ENCODE assay signal across 10 mouse cellular contexts in genomic region chr10:43378732-43379644, GRCm38 (mm10).
DNase-seq lines count a peak whose midpoint lies in the region; ATAC-seq and TF ChIP-seq lines count a peak whose summit lies in the region.
"Had no signal": no experiment of that assay in that cellular context is flagged by ENCODE, and none has a peak within 500 bp of the region (broad histone marks: within the 10 kb centered on the region; RNA-seq: fewer than 3 reads in every experiment).

No protein-coding gene starts in this region.

- H3K27ac ChIP-seq in liver, embryonic 16.5 days (ENCODE audit: low read length) = no peak overlapping the region
- H3K27ac ChIP-seq in liver, postnatal 0 days (ENCODE audit: low read depth) = no peak overlapping the region; the same call in 1 of the 2 replicates
- H3K27ac ChIP-seq in small intestine, adult 2 months (ENCODE audit: insufficient read depth, low read depth, low read length) = peak overlapping the region; percentile 68
- H3K27ac ChIP-seq in gastrocnemius, adult 2 months = no peak overlapping the region
- H3K27ac ChIP-seq: heart, adult 2 months; lung, embryonic 15.5 days had no signal

- H3K36me3 ChIP-seq in liver, embryonic 16.5 days (ENCODE audit: control insufficient read depth, insufficient read depth) = no peaks in the 10 kb centered on the region
- 0 out of 2 replicates have a peak, but pooled peaks cover under 1% of the 10 kb centered on the region for H3K36me3 ChIP-seq in liver, postnatal 0 days (replicated peaks; ENCODE audit: insufficient read depth, low read length)
- H3K36me3 ChIP-seq in small intestine, adult 2 months (ENCODE audit: control insufficient read depth, insufficient read depth, low read length) = no peaks in the 10 kb centered on the region
- H3K36me3 ChIP-seq: lung, embryonic 15.5 days had no signal

- no peak for TF ChIP-seq CTCF in liver, postnatal 0 days (IDR thresholded peaks at IDR 0.05; ENCODE audit: low read depth)
- no peak for TF ChIP-seq CTCF in small intestine, adult 2 months (IDR thresholded peaks at IDR 0.05; ENCODE audit: extremely low read depth, insufficient read length, insufficient replicate concordance, low read depth, low read length)
- TF ChIP-seq CTCF in gastrocnemius, adult 2 months (IDR thresholded peaks at IDR 0.05) = no peak

- TF ChIP-seq POLR2A in small intestine, adult 2 months (IDR thresholded peaks at IDR 0.05; ENCODE audit: low read depth, low read length) = no peak

- intact Hi-C loops in gastrocnemius, adult 2 months (cut with DNase I) = loop anchor here (2.0 to 10.0 kb wide), 3 partner anchors 158 to 422 kb away; partner anchors contain the start of gene Pdss2

- no peak for DNase-seq in liver, postnatal 0 days
- peak; percentile 90 for DNase-seq in kidney, adult 9 months
- no peak for DNase-seq in thymus, postnatal 10 days (ENCODE audit: low spot score in 2 of 2)
- DNase-seq in gastrocnemius, adult 2 months = no peak

- peaks cover 2% of the 10 kb centered on the region; the same call in 1 of the 2 replicates for H3K4me1 ChIP-seq in liver, embryonic 16.5 days (ENCODE audit: control insufficient read depth, low read depth, low read length)
- peaks cover 7% of the 10 kb centered on the region for H3K4me1 ChIP-seq in liver, postnatal 0 days (ENCODE audit: insufficient read depth)
- H3K4me1 ChIP-seq in small intestine, adult 2 months (ENCODE audit: control insufficient read depth, insufficient read depth, insufficient read length, low read length) = peaks cover 11% of the 10 kb centered on the region; the same call in 1 of the 2 replicates
- H3K4me1 ChIP-seq: lung, embryonic 15.5 days had no signal

- H3K9ac ChIP-seq in liver, embryonic 16.5 days (ENCODE audit: low read depth, low read length) = no peak overlapping the region
- H3K9ac ChIP-seq in liver, postnatal 0 days (replicated peaks) = no peak overlapping the region
- H3K9ac ChIP-seq: lung, embryonic 15.5 days had no signal

- TF ChIP-seq EP300 in liver, postnatal 0 days (IDR thresholded peaks at IDR 0.05; ENCODE audit: low read depth) = no peak

- H3K9me3 ChIP-seq in liver, embryonic 16.5 days (replicated peaks; ENCODE audit: control insufficient read depth, low read length) = no peaks in the 10 kb centered on the region
- no peaks in the 10 kb centered on the region for H3K9me3 ChIP-seq in liver, postnatal 0 days (ENCODE audit: low read length)
- H3K9me3 ChIP-seq: lung, embryonic 15.5 days had no signal

- H3K4me2 ChIP-seq in liver, embryonic 16.5 days (ENCODE audit: low read depth, low read length) = no peak overlapping the region
- H3K4me2 ChIP-seq in liver, postnatal 0 days (ENCODE audit: low read depth, low read length) = no peak overlapping the region
- H3K4me2 ChIP-seq: lung, embryonic 15.5 days had no signal

- WGBS in liver, embryonic 16.5 days (ENCODE audit: insufficient replicate concordance) = 50% methylated on average over 15 of the region's 15 CpGs
- 48% methylated on average over 15 of the region's 15 CpGs for WGBS in liver, postnatal 0 days (ENCODE audit: insufficient replicate concordance)
- WGBS in small intestine, adult 2 months = 27% methylated on average over 15 of the region's 15 CpGs

- no peaks in the 10 kb centered on the region for H3K27me3 ChIP-seq in liver, embryonic 16.5 days (ENCODE audit: control insufficient read depth, insufficient read depth, low read depth, low read length)
- no peaks in the 10 kb centered on the region for H3K27me3 ChIP-seq in liver, postnatal 0 days (ENCODE audit: insufficient read depth, low read length)
- H3K27me3 ChIP-seq in small intestine, adult 2 months (ENCODE audit: control insufficient read depth, insufficient read depth, low read length) = no peaks in the 10 kb centered on the region
- H3K27me3 ChIP-seq: lung, embryonic 15.5 days had no signal

- H3K4me3 ChIP-seq in liver, embryonic 16.5 days (ENCODE audit: low read depth, low read length) = no peak overlapping the region
- no peak overlapping the region for H3K4me3 ChIP-seq in liver, postnatal 0 days (ENCODE audit: low read depth, low read length)
- peak overlapping the region; percentile 12; the same call in 1 of the 2 replicates for H3K4me3 ChIP-seq in small intestine, adult 2 months (ENCODE audit: low read depth, low read length)
- H3K4me3 ChIP-seq in gastrocnemius, adult 2 months = no peak overlapping the region
- H3K4me3 ChIP-seq: heart, adult 2 months; lung, embryonic 15.5 days; myocyte had no signal

- ATAC-seq in liver, embryonic 16.5 days (ENCODE audit: low read depth) = peak; percentile 39; the same call in 1 of the 2 replicates
- ATAC-seq in liver, postnatal 0 days = no peak
- ATAC-seq in hematopoietic stem cell, adult 5-6 weeks (replicated peaks in 1 of 2; ENCODE audit: insufficient read depth in 1 of 2, low FRiP score in 2 of 2, low TSS enrichment in 1 of 2, low read depth in 1 of 2, poor library complexity in 2 of 2, severe bottlenecking in 2 of 2) = peak; percentile 33 to 71; a peak in 3 of 4 replicates
